Mouse (Mus musculus): Measurements from ENCODE around the gene Acer3.

GRCm38 (mm10) chr7:98361063-98361652 lies 40.1 kb upstream of the Acer3 start, which contains the start of gene Tsku:
- TF ChIP-seq ZC3H11A (IDR thresholded peaks at IDR 0.05; ENCODE audit: borderline replicate concordance, low read depth, low read length) (no peak), MAFK (IDR thresholded peaks at IDR 0.05; ENCODE audit: insufficient read depth, low read depth, low read length) (0 out of 2 replicates have a peak, but pooled peaks have one; percentile 20)

Measured in ES-E14 (cell line).